Mouse (Mus musculus): ENCODE results near the gene Ttc37. TPM values are rescaled to one million over a fixed set of nuclear protein-coding genes. Genes with fewer than 3 reads are reported as not detected.

The Ttc37 gene
- polyA plus RNA-seq, 1 experiment from 2014 or later, result 4.3 TPM

DNA sequence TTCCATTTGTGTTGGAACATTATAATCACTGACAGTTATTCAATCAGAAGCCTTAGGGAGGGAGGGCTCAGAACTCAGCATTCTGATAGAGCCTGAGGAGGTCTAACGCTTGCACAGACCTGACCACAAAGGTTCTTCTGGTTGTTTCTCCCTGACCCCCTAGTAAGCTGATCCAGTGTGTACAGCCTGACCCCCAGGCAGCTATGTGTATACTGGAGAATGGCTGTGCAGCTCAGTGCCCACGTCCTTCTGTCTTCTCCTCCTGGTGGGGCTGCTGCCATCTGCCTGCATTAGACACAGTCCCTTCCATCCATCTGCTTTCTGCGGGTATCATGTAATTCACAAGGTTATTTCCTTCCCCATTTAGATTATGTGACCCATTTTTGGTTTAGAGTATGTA, 90.7 kb downstream of the Ttc37 start:
- H3K9me3 ChIP-seq (ENCODE audit: low read length), result no peaks in the 10 kb centered on the region
- H3K36me3 ChIP-seq (ENCODE audit: insufficient read depth, low read length), result no peaks in the 10 kb centered on the region
- no peak overlapping the region for H3K27ac ChIP-seq (ENCODE audit: low read length)
- DNase-seq (ENCODE audit: low spot score), result no peak
- no peaks in the 10 kb centered on the region for H3K27me3 ChIP-seq (replicated peaks; ENCODE audit: insufficient read depth, low read length)
- H3K9ac ChIP-seq (replicated peaks; ENCODE audit: low read depth), result no peak overlapping the region
- H3K4me2 ChIP-seq (replicated peaks; ENCODE audit: low read depth, low read length), result no peak overlapping the region
- no peak overlapping the region for H3K4me3 ChIP-seq (ENCODE audit: low read depth, low read length)
- no peak for ATAC-seq
- 88% methylated on average over 3 of the region's 3 CpGs for WGBS
- TF ChIP-seq EP300 (IDR thresholded peaks at IDR 0.05), result no peak
- TF ChIP-seq CTCF (IDR thresholded peaks at IDR 0.05), result no peak
- no peaks in the 10 kb centered on the region for H3K4me1 ChIP-seq (ENCODE audit: insufficient read depth, low read depth, low read length)

DNA sequence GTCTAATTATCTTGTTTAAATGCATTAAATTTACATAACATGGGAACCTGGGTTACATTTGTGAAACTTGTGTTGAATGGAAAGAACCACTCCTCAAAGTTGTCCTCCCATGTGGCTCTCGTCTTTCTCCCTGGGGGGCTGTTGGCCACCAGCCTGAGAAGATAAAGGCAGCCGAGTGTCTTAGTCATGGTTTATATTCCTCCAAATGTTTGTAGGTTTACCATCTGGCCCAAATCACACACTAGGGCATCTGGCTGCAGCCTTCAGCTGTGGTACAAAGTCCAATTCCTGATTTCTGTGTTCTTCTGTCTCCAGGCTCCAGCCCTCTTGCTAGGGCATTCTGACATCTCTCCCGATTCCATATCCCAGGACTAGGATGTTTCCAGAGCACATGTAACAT, 91.7 kb downstream of the Ttc37 start:
- no peak overlapping the region for H3K9ac ChIP-seq (replicated peaks; ENCODE audit: low read depth)
- H3K27me3 ChIP-seq (replicated peaks; ENCODE audit: insufficient read depth, low read length), result no peaks in the 10 kb centered on the region
- no peak overlapping the region for H3K27ac ChIP-seq (ENCODE audit: low read length)
- H3K4me3 ChIP-seq (ENCODE audit: low read depth, low read length), result no peak overlapping the region
- H3K4me2 ChIP-seq (replicated peaks; ENCODE audit: low read depth, low read length), result no peak overlapping the region
- DNase-seq (ENCODE audit: low spot score) (no peak), ATAC-seq (no peak)
- 77% methylated on average over 3 of the region's 3 CpGs for WGBS
- no peaks in the 10 kb centered on the region for H3K4me1 ChIP-seq (ENCODE audit: insufficient read depth, low read depth, low read length)
- no peak for TF ChIP-seq CTCF (IDR thresholded peaks at IDR 0.05)
- no peak for TF ChIP-seq EP300 (IDR thresholded peaks at IDR 0.05)
- H3K9me3 ChIP-seq (ENCODE audit: low read length), result no peaks in the 10 kb centered on the region
- no peaks in the 10 kb centered on the region for H3K36me3 ChIP-seq (ENCODE audit: insufficient read depth, low read length)

DNA sequence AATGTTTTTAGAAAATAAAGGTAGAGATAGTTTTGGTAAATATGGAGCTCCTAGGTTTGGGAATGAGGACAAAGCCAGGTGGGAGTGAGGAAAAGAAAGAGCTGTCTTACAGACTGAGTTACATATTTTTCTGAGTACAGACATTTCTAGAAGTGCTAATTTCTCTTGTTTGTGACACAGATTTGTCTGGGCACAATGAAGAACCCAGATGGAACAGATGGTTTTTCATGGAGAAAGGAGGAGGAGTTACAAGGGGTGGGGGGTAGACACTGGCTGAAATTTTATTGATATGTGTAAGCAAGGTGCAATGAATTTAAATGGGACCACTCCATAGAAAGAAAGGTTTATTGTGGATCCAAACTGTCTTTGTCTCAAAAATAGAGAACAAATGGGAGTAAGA, 96.4 kb downstream of the Ttc37 start:
- no peaks in the 10 kb centered on the region for H3K36me3 ChIP-seq (ENCODE audit: insufficient read depth, low read length)
- TF ChIP-seq EP300 (IDR thresholded peaks at IDR 0.05) (no peak), CTCF (IDR thresholded peaks at IDR 0.05) (no peak)
- H3K4me3 ChIP-seq (ENCODE audit: low read depth, low read length), result no peak overlapping the region

DNA sequence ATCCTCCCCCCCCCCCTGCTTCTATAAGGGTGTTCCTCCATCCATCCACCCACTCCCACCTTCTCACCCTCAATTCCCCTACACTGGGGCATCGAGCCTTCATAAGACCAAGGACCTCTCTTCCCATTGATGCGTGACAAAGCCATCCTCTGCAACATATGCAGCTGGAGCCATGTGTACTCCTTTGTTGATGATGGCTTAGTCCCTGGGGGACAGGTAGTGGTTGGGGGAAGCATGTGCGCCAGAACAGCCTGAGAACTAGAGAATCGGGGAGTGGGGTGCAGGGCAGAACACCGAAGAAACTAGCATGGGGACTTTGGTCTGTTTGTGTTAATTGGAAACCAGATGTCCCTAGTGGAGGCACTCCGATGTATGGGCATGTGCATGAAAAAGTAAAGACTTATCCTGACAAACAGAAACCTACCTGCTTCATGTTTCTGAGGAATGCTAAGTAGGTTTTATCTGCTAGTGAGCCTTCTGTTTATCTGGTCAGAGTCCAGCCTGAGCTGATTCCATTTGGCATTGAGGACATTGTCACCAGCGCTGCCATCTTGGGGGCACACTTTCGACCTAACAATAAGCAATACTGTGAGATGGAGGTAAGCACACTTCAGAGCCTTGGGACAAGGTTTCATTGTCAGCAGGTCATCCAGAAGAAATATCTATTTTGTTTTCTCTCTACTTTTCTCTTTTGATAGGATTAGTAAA, 97.1 kb downstream of the Ttc37 start:
- Histone ChIP-seq H3K9ac (replicated peaks; ENCODE audit: low read depth) (no peak overlapping the region), H3K4me1 (ENCODE audit: insufficient read depth, low read depth, low read length) (no peaks in the 10 kb centered on the region), H3K9me3 (ENCODE audit: low read length) (no peaks in the 10 kb centered on the region), H3K27me3 (replicated peaks; ENCODE audit: insufficient read depth, low read length) (no peaks in the 10 kb centered on the region), H3K4me3 (ENCODE audit: low read depth, low read length) (no peak overlapping the region), H3K36me3 (ENCODE audit: insufficient read depth, low read length) (no peaks in the 10 kb centered on the region), H3K4me2 (replicated peaks; ENCODE audit: low read depth, low read length) (no peak overlapping the region), H3K27ac (ENCODE audit: low read length) (no peak overlapping the region)
- DNase-seq (ENCODE audit: low spot score) (no peak), ATAC-seq (no peak)
- WGBS, result 94% methylated on average over 8 of the region's 8 CpGs
- TF ChIP-seq CTCF (IDR thresholded peaks at IDR 0.05), result no peak
- TF ChIP-seq EP300 (IDR thresholded peaks at IDR 0.05), result no peak

More for the DNA sequence above, 96.4 kb downstream of the Ttc37 start:
- Histone ChIP-seq H3K9me3 (ENCODE audit: low read length) (no peaks in the 10 kb centered on the region), H3K27me3 (replicated peaks; ENCODE audit: insufficient read depth, low read length) (no peaks in the 10 kb centered on the region), H3K4me1 (ENCODE audit: insufficient read depth, low read depth, low read length) (no peaks in the 10 kb centered on the region), H3K4me2 (replicated peaks; ENCODE audit: low read depth, low read length) (no peak overlapping the region), H3K27ac (ENCODE audit: low read length) (no peak overlapping the region), H3K9ac (replicated peaks; ENCODE audit: low read depth) (no peak overlapping the region)
- no peak for DNase-seq (ENCODE audit: low spot score)
- no peak for ATAC-seq

DNA sequence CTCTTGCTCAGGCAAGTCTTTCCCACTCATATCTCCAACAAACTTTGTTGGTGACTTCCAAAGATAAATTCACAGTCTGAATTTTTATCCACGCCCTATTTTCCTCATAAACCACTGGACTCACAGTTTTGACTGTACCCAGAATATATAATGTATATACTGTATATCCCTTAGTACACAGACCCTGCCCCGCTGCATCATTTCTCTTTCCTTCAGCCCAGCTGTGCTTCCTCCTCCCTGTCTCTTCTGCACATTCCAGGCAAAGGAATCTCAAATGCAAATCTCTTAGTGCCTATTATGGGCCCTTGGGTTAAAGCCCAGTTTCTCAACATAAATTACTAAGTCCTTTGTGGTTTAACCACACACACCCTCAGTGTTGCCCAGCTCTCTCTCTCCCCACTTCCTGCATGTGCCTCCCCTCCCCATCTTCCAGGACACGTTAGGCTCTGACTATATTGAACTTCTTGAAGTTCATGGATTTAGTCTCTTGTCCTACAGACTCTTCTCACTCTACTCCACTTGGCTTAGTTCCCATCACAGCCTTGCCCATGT, 98.8 kb downstream of the Ttc37 start:
- H3K4me1 ChIP-seq (ENCODE audit: insufficient read depth, low read depth, low read length), result no peaks in the 10 kb centered on the region
- TF ChIP-seq CTCF (IDR thresholded peaks at IDR 0.05), result no peak
- no peak for TF ChIP-seq EP300 (IDR thresholded peaks at IDR 0.05)
- no peak overlapping the region for H3K9ac ChIP-seq (replicated peaks; ENCODE audit: low read depth)
- H3K36me3 ChIP-seq (ENCODE audit: insufficient read depth, low read length), result no peaks in the 10 kb centered on the region
- WGBS, result 65% methylated on average over 3 of the region's 3 CpGs
- ATAC-seq, result no peak
- no peak overlapping the region for H3K27ac ChIP-seq (ENCODE audit: low read length)
- no peaks in the 10 kb centered on the region for H3K9me3 ChIP-seq (ENCODE audit: low read length)
- no peaks in the 10 kb centered on the region for H3K27me3 ChIP-seq (replicated peaks; ENCODE audit: insufficient read depth, low read length)
- H3K4me3 ChIP-seq (ENCODE audit: low read depth, low read length), result no peak overlapping the region
- DNase-seq (ENCODE audit: low spot score), result peak; percentile 9
- H3K4me2 ChIP-seq (replicated peaks; ENCODE audit: low read depth, low read length), result no peak overlapping the region

DNA sequence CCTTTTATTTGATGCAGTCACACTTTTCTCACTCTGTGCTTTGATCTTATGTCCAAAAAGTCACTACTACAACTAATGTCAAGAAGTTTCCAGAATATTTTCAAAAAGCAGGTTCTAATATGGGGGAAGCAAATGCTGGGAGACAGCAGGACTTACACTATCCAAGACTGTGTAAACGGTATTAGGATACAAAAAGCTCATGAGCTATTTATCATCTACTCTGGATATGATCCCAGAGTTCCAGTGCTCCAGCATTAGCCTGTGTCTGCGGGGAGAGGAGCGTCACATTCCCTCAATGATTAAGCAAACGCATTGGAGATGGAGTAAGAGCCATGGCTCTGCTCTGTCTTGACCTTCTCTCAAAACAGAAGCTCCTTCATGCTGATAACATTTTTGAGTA, 101.4 kb downstream of the Ttc37 start:
- no peak overlapping the region for H3K4me3 ChIP-seq (ENCODE audit: low read depth, low read length)
- 64% methylated on average over 4 of the region's 4 CpGs for WGBS
- no peak overlapping the region for H3K27ac ChIP-seq (ENCODE audit: low read length)
- no peak for TF ChIP-seq CTCF (IDR thresholded peaks at IDR 0.05)
- TF ChIP-seq EP300 (IDR thresholded peaks at IDR 0.05), result no peak
- no peak for DNase-seq (ENCODE audit: low spot score)
- ATAC-seq, result no peak
- no peaks in the 10 kb centered on the region for H3K4me1 ChIP-seq (ENCODE audit: insufficient read depth, low read depth, low read length)
- no peak overlapping the region for H3K4me2 ChIP-seq (replicated peaks; ENCODE audit: low read depth, low read length)
- H3K9ac ChIP-seq (replicated peaks; ENCODE audit: low read depth), result no peak overlapping the region
- H3K9me3 ChIP-seq (ENCODE audit: low read length), result no peaks in the 10 kb centered on the region
- no peaks in the 10 kb centered on the region for H3K27me3 ChIP-seq (replicated peaks; ENCODE audit: insufficient read depth, low read length)
- H3K36me3 ChIP-seq (ENCODE audit: insufficient read depth, low read length), result no peaks in the 10 kb centered on the region

All from lung, postnatal 0 days (tissue).